In the genomic region with DNA sequence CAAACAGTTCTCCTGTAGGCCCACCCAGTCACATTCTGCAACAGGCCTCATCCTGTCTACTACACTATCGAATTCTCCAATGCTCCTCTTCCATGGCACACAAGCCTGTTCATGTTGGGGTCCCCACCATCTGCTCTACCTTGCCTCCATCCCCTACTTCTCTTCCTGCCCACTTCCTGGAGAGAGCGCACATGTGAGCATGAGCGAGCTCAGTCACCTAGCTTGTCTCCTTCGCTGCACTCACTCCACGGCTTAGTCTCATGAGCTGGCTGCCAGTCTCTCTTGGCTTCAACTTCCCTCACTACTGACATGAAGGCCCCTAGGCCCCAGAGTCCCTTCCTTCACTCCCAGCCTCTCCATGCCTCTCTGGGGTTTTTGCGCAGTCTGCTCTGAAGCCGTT, we compare ENCODE assay signal across 23 mouse cellular contexts. TPM values are rescaled to one million over a fixed set of nuclear protein-coding genes. Genes with fewer than 3 reads are reported as not detected.
DNase-seq lines count a peak whose midpoint lies in the region; TF ChIP-seq lines count a peak whose summit lies in the region.
"Had no signal": no experiment of that assay in that cellular context is flagged by ENCODE, and none has a peak within 500 bp of the region (broad histone marks: within the 10 kb centered on the region; RNA-seq: fewer than 3 reads in every experiment).

No protein-coding gene starts in this region.

- 0 out of 2 replicates have a peak, but pooled peaks have one; percentile 33 for TF ChIP-seq POLR2A in thymus, adult 2 months (IDR thresholded peaks at IDR 0.05; ENCODE audit: control insufficient read depth, extremely low read depth, insufficient read depth, low read length, poor library complexity)

- TF ChIP-seq CTCF in thymus, adult 2 months (IDR thresholded peaks at IDR 0.05; ENCODE audit: borderline replicate concordance, control insufficient read depth, extremely low read depth, insufficient read depth, low read length, poor library complexity), result no peak

- DNase-seq in thymus, adult 2 months, result peak; percentile 24
- DNase-seq in thymus, adult 18-20 months, result no peak
- peak; percentile 20 for DNase-seq in brain, adult 2 months (ENCODE audit: low read depth, low spot score)
- peak; percentile 42 for DNase-seq in thymus, postnatal 25 days
- DNase-seq in yolk sac, embryonic 10.5 days (ENCODE audit: low spot score), result no peak
- no peak for DNase-seq in ovary, postnatal 10 days (ENCODE audit: low spot score)
- DNase-seq: B cell, adult 2 months; cerebellum, adult 11-12 months; cerebellum, postnatal 14 days; gastrocnemius, postnatal 36 days; heart, adult 18-20 months; heart, postnatal 4 days; kidney, adult 11 months; kidney, postnatal 14 days; layer of hippocampus, adult 9-11 months; liver; lung, adult 2 months; lung, postnatal 10 days; midbrain, embryonic 14.5 days had no signal

- no peaks in the 10 kb centered on the region for H3K27me3 ChIP-seq in thymus, adult 2 months (ENCODE audit: control insufficient read depth, insufficient read depth, low read length)
- H3K27me3 ChIP-seq: heart, embryonic 12.5 days had no signal

- H3K36me3 ChIP-seq in thymus, adult 2 months (ENCODE audit: control insufficient read depth, insufficient read depth, low read length), result no peaks in the 10 kb centered on the region

- peak overlapping the region; percentile 82 for H3K27ac ChIP-seq in thymus, adult 2 months (ENCODE audit: control insufficient read depth, insufficient read depth, low read length)
- H3K27ac ChIP-seq: hindbrain, embryonic 14.5 days; liver, embryonic 14.5 days had no signal

- H3K4me1 ChIP-seq in thymus, adult 2 months (replicated peaks; ENCODE audit: control insufficient read depth, insufficient read depth, low read length), result peaks cover 31% of the 10 kb centered on the region

- 34% methylated on average over 7 of the region's 7 CpGs for WGBS in thymus, adult 2 months

- H3K4me3 ChIP-seq in thymus, adult 2 months (ENCODE audit: control insufficient read depth, insufficient read depth, low read length), result no peak overlapping the region
- H3K4me3 ChIP-seq: heart, embryonic 12.5 days had no signal

RNA-seq across cellular contexts. Expression of gene Rcan3, which starts 7.1 kb away (rescaled TPM):
- polyA plus RNA-seq in thymus, adult 2 months (2012; rRNA removed), result 20.0 and 21.9 TPM in 2 replicates

RNA-seq across cellular contexts. Expression of gene Ncmap, which starts 28.6 kb away (rescaled TPM):
- polyA plus RNA-seq in thymus, adult 2 months (2012; rRNA removed), result 0.96 and 2.0 TPM in 2 replicates
- polyA plus RNA-seq: G1E had no signal

Comparison
In these comparisons a context has a peak if more than half of its experiments do, and no peak if none do; other contexts are left out.
1. DNase-seq: peak in thymus, adult 2 months (single experiment), brain, adult 2 months (single experiment) and thymus, postnatal 25 days (single experiment); none in thymus, adult 18-20 months (0 of 2), yolk sac, embryonic 10.5 days (single experiment) and ovary, postnatal 10 days (single experiment).